Mouse (Mus musculus) adrenal gland, postnatal 14 days (tissue): ENCODE data around the gene Tmem131l. TPM values are rescaled to one million over a fixed set of nuclear protein-coding genes. Genes with fewer than 3 reads are reported as not detected.

Source experiments
- DNase-seq: peaks from one replicate; pipeline ENCODE4 v3.0.0; 2021; ENCODE audit warnings: mixed read lengths
- total RNA-seq: library from RNA; stranded (reverse); gene quantifications from 2 replicates; pipeline ENCODE4 v1.2.3, GENCODE M21; 2021

The Tmem131l gene
- total RNA-seq, 1 experiment from 2014 or later = 45.7 TPM

DNA sequence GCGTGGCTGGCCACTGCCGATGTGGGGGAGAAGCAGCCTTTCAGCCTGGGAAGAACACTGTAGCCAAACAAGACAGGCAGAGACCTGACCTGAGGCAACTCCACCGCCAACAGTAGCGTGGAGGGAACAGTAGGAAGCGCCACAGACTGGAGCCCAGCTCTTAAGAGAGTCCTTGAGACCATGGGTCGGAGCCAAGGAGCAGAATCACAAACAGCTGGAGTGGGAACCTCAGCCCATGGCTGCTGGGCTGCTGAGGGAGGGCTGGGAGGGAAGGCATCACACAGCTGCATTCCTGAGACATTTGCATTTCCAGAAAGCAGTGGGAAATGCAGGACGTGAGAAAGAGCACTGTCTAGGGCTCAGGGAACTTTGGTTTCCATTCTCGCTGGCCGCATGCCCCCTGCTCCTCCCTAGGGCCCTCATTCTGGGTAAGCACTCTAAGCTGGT is 8.8 kb upstream of the Tmem131l start:
- DNase-seq = peak; percentile 77

GRCm38 (mm10) chr3:84046206-84046605 is 6.2 kb upstream of the Tmem131l start:
- DNase-seq = no peak

DNA sequence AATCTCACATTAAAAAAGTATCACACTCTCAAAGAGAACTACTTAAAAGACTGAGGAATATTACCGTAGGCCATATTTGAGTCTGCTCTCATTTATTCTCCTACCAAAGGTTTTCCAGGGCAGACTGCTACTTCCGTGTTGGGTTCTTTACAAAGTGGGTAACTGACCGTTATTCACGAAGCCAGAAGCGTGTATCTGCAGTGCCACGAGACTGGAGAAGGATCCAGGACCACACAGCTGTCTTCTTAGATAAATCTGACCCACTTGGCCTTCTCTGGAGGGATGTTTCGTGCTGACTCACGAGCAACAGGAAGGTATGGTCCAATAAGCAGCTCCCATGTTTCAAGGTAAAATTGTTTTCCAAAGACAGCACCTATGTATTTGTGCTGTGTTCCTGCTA is 1.8 kb upstream of the Tmem131l start:
- DNase-seq = no peak

DNA sequence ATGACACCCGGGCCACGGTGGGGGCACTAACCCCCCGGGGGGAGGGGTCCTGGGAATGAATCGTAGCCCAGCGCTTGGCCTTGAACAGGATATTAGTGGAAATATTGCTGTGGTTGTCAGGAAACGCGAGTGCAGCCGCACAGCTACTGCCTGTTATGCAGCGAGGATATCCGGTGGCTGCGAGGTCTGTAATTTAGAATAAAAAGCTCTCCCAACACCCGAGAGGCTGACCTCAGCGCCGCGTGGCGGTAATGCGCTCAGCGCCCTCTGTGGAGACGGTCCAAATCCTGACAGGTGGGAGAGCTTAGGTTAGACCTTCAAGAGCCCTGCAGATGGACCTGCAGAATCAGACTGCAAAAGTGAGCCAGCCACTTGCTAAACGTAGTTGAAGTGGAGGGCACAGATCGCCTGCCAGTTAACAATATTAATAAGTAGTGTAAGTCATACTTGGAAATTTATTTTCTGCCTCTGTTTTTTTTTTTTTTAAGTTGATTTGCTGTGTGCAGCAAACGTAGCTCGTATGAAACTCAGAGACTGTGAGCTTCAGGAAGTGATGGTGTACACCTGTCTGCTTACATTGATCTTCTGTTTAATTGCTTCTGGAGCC is 604 bp upstream of the Tmem131l start:
- peak; percentile 69 for DNase-seq

DNA sequence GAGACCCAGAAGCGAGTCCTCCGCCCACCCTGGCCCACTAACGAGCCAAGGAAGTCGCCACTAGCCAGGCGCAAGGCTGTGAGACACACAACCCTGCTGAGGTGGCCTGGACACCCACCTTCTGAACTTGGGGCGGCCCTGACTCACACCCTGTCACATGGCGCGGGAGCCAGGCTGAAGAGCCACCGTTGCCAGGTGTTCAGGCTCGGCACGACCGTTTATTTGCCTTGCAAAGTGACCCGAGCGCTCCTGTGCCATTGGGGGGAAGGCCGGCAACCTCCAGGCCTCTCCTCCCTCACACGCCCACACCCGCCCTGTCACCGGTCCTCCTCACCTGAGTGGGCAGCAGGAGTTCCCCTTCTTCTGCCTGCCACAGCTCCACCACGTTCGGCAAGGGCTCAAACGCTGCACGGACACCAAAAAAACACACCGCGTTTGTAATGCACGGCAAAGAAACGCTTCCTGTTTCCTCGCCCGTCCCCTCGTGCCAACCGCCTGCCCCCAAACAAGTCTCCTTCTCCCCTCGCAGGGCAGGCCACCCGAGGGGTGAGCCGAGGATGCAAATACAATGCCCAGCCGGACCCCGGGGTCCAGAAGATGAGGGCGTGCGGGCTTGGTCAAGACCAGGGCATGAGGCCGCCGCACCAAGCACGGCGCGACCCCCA is 862 bp downstream of the Tmem131l start:
- DNase-seq = peak; percentile 71

DNA sequence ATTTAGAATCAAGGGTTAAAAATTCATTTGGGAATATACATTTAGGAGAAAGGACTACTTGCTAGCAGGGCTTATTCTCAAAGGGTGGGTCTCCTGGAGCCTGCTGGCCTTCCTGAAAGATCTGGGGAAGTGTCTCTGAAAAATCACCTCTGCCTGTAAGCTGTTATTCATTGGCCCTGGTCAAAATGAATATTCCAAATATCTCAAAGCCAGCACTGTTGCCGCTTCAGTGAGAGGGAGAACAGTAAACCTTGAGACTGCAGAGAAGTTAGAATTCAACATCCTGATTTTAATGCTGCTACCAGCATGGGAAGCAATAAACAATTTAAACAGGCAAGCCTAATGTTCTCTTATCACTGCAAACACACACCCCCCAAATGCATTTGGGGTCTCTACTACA is 1.8 kb downstream of the Tmem131l start:
- no peak for DNase-seq

DNA sequence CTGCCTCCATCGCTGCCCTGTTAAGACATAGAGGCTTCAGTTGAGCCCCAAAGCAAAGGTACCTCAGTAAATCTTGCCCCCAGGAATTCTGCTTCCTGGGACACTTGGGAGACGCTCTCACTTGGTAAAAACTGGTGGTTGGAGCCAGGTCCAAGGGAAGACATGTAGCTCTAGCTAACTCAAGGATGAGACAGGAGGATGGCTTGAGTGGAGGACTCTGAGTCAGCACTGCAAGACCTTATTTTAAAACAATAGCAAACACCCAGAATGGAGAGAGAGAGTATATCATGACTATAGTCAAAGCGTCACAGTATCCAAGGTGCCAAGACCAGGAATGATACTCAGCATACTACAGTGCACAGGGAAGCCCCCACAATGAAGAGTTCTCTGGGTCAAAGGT is 2.4 kb downstream of the Tmem131l start:
- no peak for DNase-seq

- no peak for DNase-seq
Observed at GRCm38 (mm10) chr3:84036866-84037265, 3.1 kb downstream of the Tmem131l start.

DNA sequence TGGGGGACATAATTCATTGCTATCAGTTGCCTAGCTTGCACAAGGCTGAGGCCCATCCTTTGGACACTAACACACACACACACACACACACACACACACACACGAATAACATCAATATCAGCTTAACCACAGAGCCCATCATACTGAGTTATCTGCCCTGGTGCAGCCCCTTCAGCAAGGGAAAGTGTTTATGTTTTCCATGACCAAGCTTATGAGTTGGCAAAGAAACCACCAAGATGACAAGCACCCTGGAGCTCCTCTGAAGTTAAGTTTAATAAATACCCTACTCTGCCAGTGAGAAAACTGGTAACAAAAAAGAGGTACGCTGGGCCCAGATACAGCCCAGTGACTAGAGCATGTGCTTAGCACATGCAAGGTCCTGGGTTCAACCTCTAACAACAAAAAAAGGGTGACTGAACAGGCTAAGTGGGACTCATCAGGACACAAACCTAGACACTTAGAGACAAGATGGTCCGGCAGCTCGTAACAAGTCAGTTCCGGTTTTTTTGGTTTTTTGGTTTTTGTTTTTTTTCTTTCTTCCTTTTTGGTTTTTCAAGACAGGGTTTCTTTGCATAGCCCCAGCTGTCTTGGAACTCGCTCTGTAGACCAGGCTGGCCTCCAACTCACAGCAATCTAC is 4.1 kb downstream of the Tmem131l start:
- DNase-seq = no peak

GRCm38 (mm10) chr3:84034115-84034780 is 5.7 kb downstream of the Tmem131l start:
- DNase-seq = no peak

DNA sequence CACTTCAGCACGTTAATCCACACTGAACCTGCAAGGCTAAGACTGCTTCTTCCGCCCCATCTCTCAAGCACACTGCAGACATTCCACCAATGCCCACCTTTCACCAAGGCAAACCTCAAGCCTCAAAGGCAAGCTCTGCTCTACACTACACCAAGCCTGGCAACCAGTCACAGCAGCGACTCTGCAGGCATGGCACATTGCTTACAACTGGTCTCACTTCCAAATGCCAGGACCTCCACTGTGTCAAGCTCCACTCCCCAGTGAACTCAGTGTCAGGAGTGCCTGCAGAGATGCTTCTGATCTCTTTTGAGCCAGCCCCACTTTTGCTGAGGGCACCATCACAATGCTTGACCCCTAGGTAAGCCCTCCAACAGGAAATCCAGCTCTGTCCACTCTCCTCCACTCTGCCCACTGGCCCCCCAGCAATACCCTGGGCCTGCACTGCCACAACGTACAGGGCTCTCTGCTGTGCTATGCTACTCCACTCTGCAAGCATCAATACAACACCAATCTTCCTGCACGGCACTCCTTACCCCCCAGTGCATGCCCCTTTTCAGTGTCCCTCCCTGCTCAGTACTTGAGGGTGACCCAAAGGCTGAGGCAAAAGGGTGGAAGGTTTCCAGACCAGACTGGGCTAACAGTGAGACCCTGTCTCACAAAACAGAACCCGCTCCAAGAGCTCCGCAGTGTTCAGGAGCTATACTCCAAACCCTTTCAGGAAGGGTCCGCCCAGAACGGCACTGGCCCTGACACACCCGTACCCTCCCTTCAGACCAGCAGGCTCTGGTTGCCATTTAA is 6.8 kb downstream of the Tmem131l start:
- DNase-seq = no peak

GRCm38 (mm10) chr3:84032419-84032818 is 7.6 kb downstream of the Tmem131l start:
- no peak for DNase-seq

DNA sequence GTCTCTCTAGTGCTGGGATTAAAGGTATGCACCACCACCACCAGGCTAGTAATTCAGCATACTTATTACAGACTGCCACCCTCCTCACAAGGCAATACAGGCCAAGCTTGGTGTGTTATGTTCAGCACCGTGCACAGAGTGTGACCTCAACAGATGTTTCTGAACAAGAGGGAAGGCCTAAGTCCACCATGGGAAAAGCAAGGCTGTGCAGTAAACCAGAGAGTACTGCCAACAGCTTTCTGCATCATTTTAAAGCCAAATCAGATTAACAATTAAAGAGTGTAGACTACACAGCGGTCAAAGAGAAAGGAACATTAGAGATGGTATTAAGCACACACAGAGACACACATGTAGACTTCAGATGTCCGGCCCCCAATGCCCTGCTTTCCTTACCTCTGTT is 8.8 kb downstream of the Tmem131l start:
- DNase-seq = no peak

- no peak for DNase-seq
Observed at GRCm38 (mm10) chr3:84028968-84029367, 11.0 kb downstream of the Tmem131l start.

- DNase-seq = peak; percentile 37
Observed at GRCm38 (mm10) chr3:84027691-84028159, 12.2 kb downstream of the Tmem131l start.

GRCm38 (mm10) chr3:84024512-84025072 is 15.4 kb downstream of the Tmem131l start:
- DNase-seq = no peak

DNA sequence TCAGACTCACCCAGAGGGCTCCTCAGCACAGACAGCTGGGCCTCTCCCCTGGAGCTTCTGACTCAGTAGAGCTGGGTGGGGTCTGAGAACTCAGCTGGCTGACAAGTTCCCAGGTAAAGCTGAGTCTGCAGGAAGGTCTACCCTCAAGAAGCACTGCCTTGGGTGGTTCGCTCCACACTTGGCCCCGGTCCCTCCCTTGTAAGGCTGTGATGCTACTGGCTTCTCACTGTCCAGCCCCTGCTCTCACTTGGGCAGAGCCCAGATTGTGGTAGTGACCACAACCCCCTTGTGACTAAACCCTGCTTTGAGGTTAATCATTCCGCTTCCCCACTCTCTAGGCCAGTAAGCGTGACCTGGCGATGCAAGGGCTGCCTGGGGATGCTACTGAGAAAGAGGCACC is 17.3 kb downstream of the Tmem131l start:
- DNase-seq = peak; percentile 10

DNA sequence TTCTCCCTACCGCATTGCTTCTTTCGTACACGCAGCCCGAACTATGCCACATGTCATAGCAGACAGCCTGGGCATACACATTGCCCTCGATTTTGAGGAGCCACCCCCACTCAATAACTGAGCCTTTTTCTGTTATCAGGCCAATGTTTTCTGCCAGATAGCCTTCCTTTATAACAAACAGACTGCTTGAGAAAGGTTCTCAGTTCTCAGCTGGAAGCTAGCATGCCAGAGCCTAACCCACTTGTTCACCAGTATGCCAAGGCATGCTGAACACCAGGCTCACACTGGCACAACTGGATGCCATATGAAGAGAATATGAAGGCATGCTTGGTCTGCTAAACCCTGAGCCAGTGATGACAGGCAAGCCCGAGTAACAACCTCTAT is 17.8 kb downstream of the Tmem131l start:
- DNase-seq = no peak

- DNase-seq = peak; percentile 4
Observed at GRCm38 (mm10) chr3:84021217-84022200, 18.5 kb downstream of the Tmem131l start.

DNA sequence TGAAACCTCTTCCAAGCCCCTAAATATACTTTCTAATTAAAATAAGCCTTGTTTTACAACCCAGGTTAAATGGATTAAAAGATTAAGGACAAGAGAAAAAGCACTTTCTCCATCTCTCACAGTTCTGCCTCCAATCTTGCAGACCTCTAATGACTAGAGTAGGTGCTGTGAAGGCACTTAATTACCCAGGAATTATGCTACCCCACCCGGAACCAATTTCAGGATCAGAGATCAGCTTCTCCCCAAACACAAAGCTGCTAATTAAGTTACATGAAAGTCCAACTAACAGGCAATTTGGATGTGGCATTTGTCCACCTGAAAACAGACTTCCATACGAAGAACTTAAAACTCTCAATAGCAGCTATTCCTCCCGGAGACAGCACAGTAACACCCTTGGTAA is 19.4 kb downstream of the Tmem131l start:
- no peak for DNase-seq
